Mouse (Mus musculus): ENCODE data around the gene Knstrn. TPM values are rescaled to one million over a fixed set of nuclear protein-coding genes. Genes with fewer than 3 reads are reported as not detected.

Gene Knstrn
- total and polyA plus RNA-seq, 3 experiments = 72.9 to 97.2 (median 72.9) TPM

- Histone ChIP-seq H3K9ac (ENCODE audit: insufficient read depth, low read depth) (no peak overlapping the region), H3K27me3 (replicated peaks) (peaks cover 51% of the 10 kb centered on the region), H3K4me1 (ENCODE audit: control insufficient read depth in 1 of 2, insufficient read depth in 2 of 2) (peaks cover 0 to 13% of the 10 kb centered on the region in 2 experiments; a peak in 2 of 4 replicates), H3K36me3 (replicated peaks in 1 of 2; ENCODE audit: control insufficient read depth in 1 of 2, insufficient read depth in 1 of 2, low read length in 1 of 2) (no peaks in the 10 kb centered on the region), H3K9me3 (replicated peaks; ENCODE audit: low read length) (no peaks in the 10 kb centered on the region), H3K79me2 (replicated peaks; ENCODE audit: control insufficient read depth, extremely low read depth, insufficient read depth, poor library complexity, severe bottlenecking) (no peaks in the 10 kb centered on the region), H3K27ac (ENCODE audit: insufficient read depth, low read depth) (no peak overlapping the region), H3K4me2 (ENCODE audit: insufficient read depth, low read depth, poor library complexity, severe bottlenecking) (no peak overlapping the region), H3K4me3 (replicated peaks in 1 of 3; ENCODE audit: low read depth in 2 of 3, low read length in 2 of 3, poor library complexity in 1 of 3) (no peak overlapping the region)
- DNase-seq (ENCODE audit: extremely low read depth) = no peak
- in situ Hi-C loops (cut with MboI; ENCODE audit: low pct_ligation_motif_present, low pct_unique_long_range_greater_than_20kb, low sequenced_read_pairs) = no loop called here
- dilution Hi-C loops (cut with MboI; ENCODE audit: extremely low pct_ligation_motif_present, extremely low pct_unique_long_range_greater_than_20kb, low sequenced_read_pairs) = no loop called here
- TF ChIP-seq USF1 (IDR thresholded peaks at IDR 0.05; ENCODE audit: low read depth, low read length) (no peak), TBP (conservative IDR thresholded peaks at IDR 0.05; ENCODE audit: low read depth, low read length) (no peak), MEF2A (IDR thresholded peaks at IDR 0.05; ENCODE audit: borderline replicate concordance, low read depth, low read length) (no peak), KAT2A (IDR thresholded peaks at IDR 0.05; ENCODE audit: insufficient replicate concordance, low read length) (no peak), TCF12 (IDR thresholded peaks at IDR 0.05; ENCODE audit: low read depth, low read length) (no peak), ZMIZ1 (IDR thresholded peaks at IDR 0.05; ENCODE audit: low read depth, low read length) (no peak), BHLHE40 (IDR thresholded peaks at IDR 0.05; ENCODE audit: low read depth, low read length) (no peak), MYC (IDR thresholded peaks at IDR 0.05; ENCODE audit: low read depth, low read length) (no peak), ZNF384 (IDR thresholded peaks at IDR 0.05; ENCODE audit: low read depth, low read length) (no peak), USF2 (conservative IDR thresholded peaks at IDR 0.05; ENCODE audit: low read depth, low read length) (no peak), ZKSCAN1 (IDR thresholded peaks at IDR 0.05; ENCODE audit: borderline replicate concordance, low read depth, low read length) (no peak), ETS1 (conservative IDR thresholded peaks at IDR 0.05; ENCODE audit: low read depth, low read length) (no peak), RAD21 (IDR thresholded peaks at IDR 0.05; ENCODE audit: low read depth, low read length) (no peak), MAX (IDR thresholded peaks at IDR 0.05; ENCODE audit: low read length) (no peak), JUN (IDR thresholded peaks at IDR 0.05; ENCODE audit: insufficient read depth, low read depth, low read length) (no peak)
These were observed 38.4 kb upstream of the Knstrn start for GRCm38 (mm10) chr2:118775396-118775795.

GRCm38 (mm10) chr2:118775846-118776245, 38.0 kb upstream of the Knstrn start:
- no peak for TF ChIP-seq RCOR1 (conservative IDR thresholded peaks at IDR 0.05; ENCODE audit: low read depth, low read length)
- TF ChIP-seq MYC (IDR thresholded peaks at IDR 0.05; ENCODE audit: low read depth, low read length) = no peak
- TF ChIP-seq ETS1 (conservative IDR thresholded peaks at IDR 0.05; ENCODE audit: low read depth, low read length) = no peak
- TF ChIP-seq ZNF384 (IDR thresholded peaks at IDR 0.05; ENCODE audit: low read depth, low read length) = no peak
- TF ChIP-seq E2F4 (IDR thresholded peaks at IDR 0.05; ENCODE audit: insufficient replicate concordance, low read depth, low read length) = no peak
- TF ChIP-seq SIN3A (IDR thresholded peaks at IDR 0.05; ENCODE audit: low read length) = no peak
- no peak for TF ChIP-seq EP300 (IDR thresholded peaks at IDR 0.05; ENCODE audit: low read length)
- TF ChIP-seq GABPA (IDR thresholded peaks at IDR 0.05; ENCODE audit: insufficient replicate concordance, low read depth, low read length) = no peak
- no peak for TF ChIP-seq CHD2 (IDR thresholded peaks at IDR 0.05; ENCODE audit: low read length)
- TF ChIP-seq MAZ (IDR thresholded peaks at IDR 0.05; ENCODE audit: low read depth, low read length) = no peak
- TF ChIP-seq PAX5 (IDR thresholded peaks at IDR 0.05; ENCODE audit: low read length) = no peak
- no peak for TF ChIP-seq JUND (conservative IDR thresholded peaks at IDR 0.05; ENCODE audit: low read depth, low read length)
- TF ChIP-seq MEF2A (IDR thresholded peaks at IDR 0.05; ENCODE audit: borderline replicate concordance, low read depth, low read length) = no peak
- TF ChIP-seq JUN (IDR thresholded peaks at IDR 0.05; ENCODE audit: insufficient read depth, low read depth, low read length) = no peak
- TF ChIP-seq POLR2A (IDR thresholded peaks at IDR 0.05; ENCODE audit: low read depth, low read length) = no peak
- no peak for TF ChIP-seq ZC3H11A (IDR thresholded peaks at IDR 0.05; ENCODE audit: low read depth, low read length)
- TF ChIP-seq ZMIZ1 (IDR thresholded peaks at IDR 0.05; ENCODE audit: low read depth, low read length) = no peak
- no peak for TF ChIP-seq HCFC1 (IDR thresholded peaks at IDR 0.05; ENCODE audit: low read depth, low read length)
- no peak overlapping the region for H3K27ac ChIP-seq (ENCODE audit: insufficient read depth, low read depth)
- H3K9ac ChIP-seq (ENCODE audit: insufficient read depth, low read depth) = no peak overlapping the region
- H3K9me3 ChIP-seq (replicated peaks; ENCODE audit: low read length) = no peaks in the 10 kb centered on the region
- peaks cover 0 to 13% of the 10 kb centered on the region in 2 experiments; a peak in 2 of 4 replicates for H3K4me1 ChIP-seq (ENCODE audit: control insufficient read depth in 1 of 2, insufficient read depth in 2 of 2)
- no peaks in the 10 kb centered on the region for H3K79me2 ChIP-seq (replicated peaks; ENCODE audit: control insufficient read depth, extremely low read depth, insufficient read depth, poor library complexity, severe bottlenecking)
- no peaks in the 10 kb centered on the region for H3K36me3 ChIP-seq (replicated peaks in 1 of 2; ENCODE audit: control insufficient read depth in 1 of 2, insufficient read depth in 1 of 2, low read length in 1 of 2)
- no peak overlapping the region for H3K4me2 ChIP-seq (ENCODE audit: insufficient read depth, low read depth, poor library complexity, severe bottlenecking)
- DNase-seq (ENCODE audit: extremely low read depth) = no peak
- H3K27me3 ChIP-seq (replicated peaks) = peaks cover 55% of the 10 kb centered on the region
- dilution Hi-C loops (cut with MboI; ENCODE audit: extremely low pct_ligation_motif_present, extremely low pct_unique_long_range_greater_than_20kb, low sequenced_read_pairs) (no loop called here), in situ Hi-C loops (cut with MboI; ENCODE audit: low pct_ligation_motif_present, low pct_unique_long_range_greater_than_20kb, low sequenced_read_pairs) (no loop called here)
- H3K4me3 ChIP-seq (replicated peaks in 1 of 3; ENCODE audit: low read depth in 2 of 3, low read length in 2 of 3, poor library complexity in 1 of 3) = no peak overlapping the region

Measured in CH12.LX (cell line).